Mouse (Mus musculus): Measurements from ENCODE around the gene Cish. TPM values are rescaled to one million over a fixed set of nuclear protein-coding genes. Genes with fewer than 3 reads are reported as not detected.

Cish gene
- polyA plus RNA-seq, 1 experiment from 2014 or later, result 12.6 TPM

- Histone ChIP-seq H3K27ac (replicated peaks) (no peak overlapping the region), H3K9ac (replicated peaks) (no peak overlapping the region), H3K4me2 (no peak overlapping the region), H3K4me3 (replicated peaks) (no peak overlapping the region), H3K27me3 (replicated peaks) (no peaks in the 10 kb centered on the region), H3K9me3 (replicated peaks) (no peaks in the 10 kb centered on the region), H3K4me1 (no peaks in the 10 kb centered on the region), H3K36me3 (no peaks in the 10 kb centered on the region)
- ATAC-seq (ENCODE audit: low FRiP score), result no peak
- WGBS, result 69% methylated on average over 12 of the region's 12 CpGs
Measured at GRCm38 (mm10) chr9:107307886-107308285, 12.1 kb downstream of the Cish start.

GRCm38 (mm10) chr9:107308346-107309000, 12.6 kb downstream of the Cish start:
- H3K27me3 ChIP-seq (replicated peaks), result no peaks in the 10 kb centered on the region
- H3K4me2 ChIP-seq, result no peak overlapping the region
- no peak overlapping the region for H3K27ac ChIP-seq (replicated peaks)
- no peaks in the 10 kb centered on the region for H3K9me3 ChIP-seq (replicated peaks)
- ATAC-seq (ENCODE audit: low FRiP score), result no peak
- H3K9ac ChIP-seq (replicated peaks), result no peak overlapping the region
- 90% methylated on average over 9 of the region's 9 CpGs for WGBS
- no peaks in the 10 kb centered on the region for H3K36me3 ChIP-seq
- no peaks in the 10 kb centered on the region for H3K4me1 ChIP-seq
- H3K4me3 ChIP-seq (replicated peaks), result no peak overlapping the region

- Histone ChIP-seq H3K27me3 (replicated peaks) (no peaks in the 10 kb centered on the region), H3K9ac (replicated peaks) (no peak overlapping the region), H3K4me2 (no peak overlapping the region), H3K4me3 (replicated peaks) (no peak overlapping the region), H3K4me1 (no peaks in the 10 kb centered on the region), H3K36me3 (no peaks in the 10 kb centered on the region), H3K27ac (replicated peaks) (no peak overlapping the region), H3K9me3 (replicated peaks) (no peaks in the 10 kb centered on the region)
- WGBS, result 88% methylated on average over 9 of the region's 9 CpGs
- ATAC-seq (ENCODE audit: low FRiP score), result no peak
Measured at GRCm38 (mm10) chr9:107309171-107309570, 13.3 kb downstream of the Cish start.

- H3K27me3 ChIP-seq (replicated peaks), result no peaks in the 10 kb centered on the region
- no peak for ATAC-seq (ENCODE audit: low FRiP score)
- WGBS, result 73% methylated on average over 5 of the region's 5 CpGs
- H3K36me3 ChIP-seq, result no peaks in the 10 kb centered on the region
- H3K4me2 ChIP-seq, result no peak overlapping the region
- no peak overlapping the region for H3K4me3 ChIP-seq (replicated peaks)
- H3K4me1 ChIP-seq, result no peaks in the 10 kb centered on the region
- H3K27ac ChIP-seq (replicated peaks), result no peak overlapping the region
- H3K9me3 ChIP-seq (replicated peaks), result no peaks in the 10 kb centered on the region
- no peak overlapping the region for H3K9ac ChIP-seq (replicated peaks)
Measured at GRCm38 (mm10) chr9:107309600-107309999, 13.8 kb downstream of the Cish start.

- no peak overlapping the region for H3K9ac ChIP-seq (replicated peaks)
- H3K4me1 ChIP-seq, result no peaks in the 10 kb centered on the region
- no peaks in the 10 kb centered on the region for H3K36me3 ChIP-seq
- H3K4me2 ChIP-seq, result no peak overlapping the region
- no peak overlapping the region for H3K27ac ChIP-seq (replicated peaks)
- ATAC-seq (ENCODE audit: low FRiP score), result no peak
- no peak overlapping the region for H3K4me3 ChIP-seq (replicated peaks)
- WGBS, result 69% methylated on average over 10 of the region's 10 CpGs
- H3K27me3 ChIP-seq (replicated peaks), result no peaks in the 10 kb centered on the region
- H3K9me3 ChIP-seq (replicated peaks), result no peaks in the 10 kb centered on the region
Measured at GRCm38 (mm10) chr9:107312811-107313584, 17.2 kb downstream of the Cish start.

GRCm38 (mm10) chr9:107313926-107314325, 18.1 kb downstream of the Cish start:
- no peaks in the 10 kb centered on the region for H3K4me1 ChIP-seq

GRCm38 (mm10) chr9:107315791-107316190, 20.0 kb downstream of the Cish start:
- H3K4me2 ChIP-seq, result no peak overlapping the region
- no peaks in the 10 kb centered on the region for H3K36me3 ChIP-seq
- ATAC-seq (ENCODE audit: low FRiP score), result no peak
- 86% methylated on average over 2 of the region's 2 CpGs for WGBS
- no peaks in the 10 kb centered on the region for H3K27me3 ChIP-seq (replicated peaks)
- H3K4me1 ChIP-seq, result no peaks in the 10 kb centered on the region
- no peaks in the 10 kb centered on the region for H3K9me3 ChIP-seq (replicated peaks)
- H3K27ac ChIP-seq (replicated peaks), result no peak overlapping the region
- H3K9ac ChIP-seq (replicated peaks), result no peak overlapping the region
- no peak overlapping the region for H3K4me3 ChIP-seq (replicated peaks)

More at GRCm38 (mm10) chr9:107313926-107314325, 18.1 kb downstream of the Cish start:
- Histone ChIP-seq H3K27ac (replicated peaks) (no peak overlapping the region), H3K36me3 (no peaks in the 10 kb centered on the region), H3K9ac (replicated peaks) (no peak overlapping the region), H3K9me3 (replicated peaks) (no peaks in the 10 kb centered on the region), H3K4me3 (replicated peaks) (no peak overlapping the region), H3K4me2 (no peak overlapping the region), H3K27me3 (replicated peaks) (no peaks in the 10 kb centered on the region)
- WGBS, result 87% methylated on average over 3 of the region's 3 CpGs
- no peak for ATAC-seq (ENCODE audit: low FRiP score)

GRCm38 (mm10) chr9:107322461-107323050, 26.7 kb downstream of the Cish start:
- ATAC-seq (ENCODE audit: low FRiP score), result no peak
- H3K27ac ChIP-seq (replicated peaks), result no peak overlapping the region
- no peak overlapping the region for H3K4me2 ChIP-seq
- H3K27me3 ChIP-seq (replicated peaks), result no peaks in the 10 kb centered on the region
- peaks cover 5% of the 10 kb centered on the region; the same call in 1 of the 2 replicates for H3K36me3 ChIP-seq
- no peaks in the 10 kb centered on the region for H3K4me1 ChIP-seq
- no peaks in the 10 kb centered on the region for H3K9me3 ChIP-seq (replicated peaks)
- no peak overlapping the region for H3K9ac ChIP-seq (replicated peaks)
- 86% methylated on average over 8 of the region's 8 CpGs for WGBS
- H3K4me3 ChIP-seq (replicated peaks), result no peak overlapping the region

GRCm38 (mm10) chr9:107323558-107323957, 27.7 kb downstream of the Cish start:
- Histone ChIP-seq H3K4me3 (replicated peaks) (no peak overlapping the region), H3K36me3 (peaks cover 11% of the 10 kb centered on the region; the same call in 1 of the 2 replicates), H3K4me2 (no peak overlapping the region), H3K4me1 (no peaks in the 10 kb centered on the region), H3K27ac (replicated peaks) (no peak overlapping the region), H3K27me3 (replicated peaks) (no peaks in the 10 kb centered on the region), H3K9ac (replicated peaks) (no peak overlapping the region), H3K9me3 (replicated peaks) (no peaks in the 10 kb centered on the region)
- ATAC-seq (ENCODE audit: low FRiP score), result no peak
- 59% methylated on average over 6 of the region's 6 CpGs for WGBS

- H3K4me3 ChIP-seq (replicated peaks), result no peak overlapping the region
- no peaks in the 10 kb centered on the region for H3K9me3 ChIP-seq (replicated peaks)
- no peak overlapping the region for H3K9ac ChIP-seq (replicated peaks)
- H3K4me1 ChIP-seq, result no peaks in the 10 kb centered on the region
- H3K36me3 ChIP-seq, result peaks cover 15% of the 10 kb centered on the region; the same call in 1 of the 2 replicates
- H3K27me3 ChIP-seq (replicated peaks), result no peaks in the 10 kb centered on the region
- no peak overlapping the region for H3K4me2 ChIP-seq
- no peak for ATAC-seq (ENCODE audit: low FRiP score)
- H3K27ac ChIP-seq (replicated peaks), result no peak overlapping the region
- 66% methylated on average over 4 of the region's 4 CpGs for WGBS
Measured at GRCm38 (mm10) chr9:107324799-107325561, 29.2 kb downstream of the Cish start.

GRCm38 (mm10) chr9:107325904-107326303, 30.1 kb downstream of the Cish start:
- ATAC-seq (ENCODE audit: low FRiP score), result no peak
- peaks cover 15% of the 10 kb centered on the region; the same call in 1 of the 2 replicates for H3K36me3 ChIP-seq
- H3K4me3 ChIP-seq (replicated peaks), result no peak overlapping the region
- no peak overlapping the region for H3K27ac ChIP-seq (replicated peaks)
- no peaks in the 10 kb centered on the region for H3K27me3 ChIP-seq (replicated peaks)
- no peak overlapping the region for H3K4me2 ChIP-seq
- no peaks in the 10 kb centered on the region for H3K9me3 ChIP-seq (replicated peaks)
- WGBS, result 92% methylated on average over 7 of the region's 7 CpGs
- no peak overlapping the region for H3K9ac ChIP-seq (replicated peaks)
- H3K4me1 ChIP-seq, result no peaks in the 10 kb centered on the region
